ENCODE assay signal across 22 mouse cellular contexts in genomic region chr14:36198396-36198795, GRCm38 (mm10).
"Had no signal": no experiment of that assay in that cellular context is flagged by ENCODE, and none has a peak within 500 bp of the region (broad histone marks: within the 10 kb centered on the region; RNA-seq: fewer than 3 reads in every experiment).

No protein-coding gene starts in this region.

- H3K36me3 ChIP-seq: limb, embryonic 12.5 days; limb, embryonic 15.5 days; liver, embryonic 12.5 days; liver, embryonic 15.5 days; lung, embryonic 15.5 days; midbrain, embryonic 15.5 days; neural tube, embryonic 12.5 days; neural tube, embryonic 15.5 days; stomach, embryonic 15.5 days had no signal

- H3K9ac ChIP-seq: limb, embryonic 12.5 days; limb, embryonic 15.5 days; liver, embryonic 12.5 days; liver, embryonic 15.5 days; lung, embryonic 15.5 days; midbrain, embryonic 15.5 days; neural tube, embryonic 12.5 days; neural tube, embryonic 15.5 days; stomach, embryonic 15.5 days had no signal

- H3K4me3 ChIP-seq: limb, embryonic 12.5 days; limb, embryonic 15.5 days; liver, embryonic 12.5 days; liver, embryonic 15.5 days; lung, embryonic 15.5 days; midbrain, embryonic 15.5 days; neural tube, embryonic 12.5 days; neural tube, embryonic 15.5 days; stomach, embryonic 15.5 days had no signal

- ATAC-seq: intestine, postnatal 0 days; liver, embryonic 12.5 days; midbrain, embryonic 15.5 days had no signal

- H3K27ac ChIP-seq: kidney, postnatal 0 days; limb, embryonic 12.5 days; limb, embryonic 15.5 days; liver, embryonic 12.5 days; liver, embryonic 15.5 days; lung, embryonic 15.5 days; midbrain, embryonic 15.5 days; neural tube, embryonic 12.5 days; neural tube, embryonic 15.5 days; stomach, embryonic 15.5 days had no signal

- H3K9me3 ChIP-seq: limb, embryonic 15.5 days; liver, embryonic 12.5 days; liver, embryonic 15.5 days; lung, embryonic 15.5 days; midbrain, embryonic 15.5 days; neural tube, embryonic 12.5 days; neural tube, embryonic 15.5 days; stomach, embryonic 15.5 days had no signal

- H3K27me3 ChIP-seq: limb, embryonic 12.5 days; limb, embryonic 15.5 days; liver, embryonic 12.5 days; liver, embryonic 15.5 days; lung, embryonic 15.5 days; midbrain, embryonic 15.5 days; neural tube, embryonic 12.5 days; neural tube, embryonic 15.5 days; stomach, embryonic 15.5 days had no signal

- DNase-seq: kidney, adult 2 months; kidney, postnatal 25 days; left cerebral cortex, postnatal 4 days; lung, adult 18-20 months; lung, postnatal 10 days; lung, postnatal 4 days; right cerebral cortex, adult 18-20 months; right cerebral cortex, postnatal 25 days; spleen, adult 18-20 months; thymus, postnatal 36 days had no signal

- H3K4me2 ChIP-seq: limb, embryonic 12.5 days; limb, embryonic 15.5 days; liver, embryonic 12.5 days; liver, embryonic 15.5 days; lung, embryonic 15.5 days; midbrain, embryonic 11.5 days; midbrain, embryonic 15.5 days; neural tube, embryonic 12.5 days; neural tube, embryonic 15.5 days; stomach, embryonic 15.5 days had no signal

- H3K4me1 ChIP-seq: limb, embryonic 12.5 days; limb, embryonic 15.5 days; liver, embryonic 12.5 days; liver, embryonic 15.5 days; lung, embryonic 15.5 days; midbrain, embryonic 15.5 days; neural tube, embryonic 12.5 days; neural tube, embryonic 15.5 days; stomach, embryonic 15.5 days had no signal
